Mouse (Mus musculus) E14TG2a.4 (cell line): ENCODE results near the gene Gm37240.

Source experiments
- H3K27me3 ChIP-seq: 2 replicates; pipeline ENCODE4 v1.6.1; 2014; ENCODE audit warnings: low read length, control low read depth; ENCODE audit not compliant: insufficient read depth
- H3K36me3 ChIP-seq: 2 replicates; pipeline ENCODE4 v1.6.1; 2014; ENCODE audit warnings: low read length, control low read depth; ENCODE audit not compliant: insufficient read depth
- H3K4me1 ChIP-seq: replicated peaks from 2 replicates; pipeline ENCODE4 v1.6.1; 2014; ENCODE audit warnings: low read depth, low read length, control low read depth
- H3K4me3 ChIP-seq: replicated peaks from 2 replicates; pipeline ENCODE4 v1.5.1; 2014; ENCODE audit warnings: mild to moderate bottlenecking, low read length
- H3K9me3 ChIP-seq: 2 replicates; pipeline ENCODE4 v1.6.1; 2014; ENCODE audit warnings: low read length, control low read depth
- CTCF ChIP-seq: conservative IDR thresholded peaks from 2 replicates; pipeline ENCODE4 v1.5.1; 2014; ENCODE audit warnings: low read length
- NANOG ChIP-seq: IDR thresholded peaks from 2 replicates; pipeline ENCODE4 v1.6.1; 2014; ENCODE audit warnings: borderline replicate concordance, low read length, mixed read lengths
- POU5F1 ChIP-seq: IDR thresholded peaks from 2 replicates; pipeline ENCODE4 v1.6.1; 2014; ENCODE audit warnings: low read length, borderline replicate concordance

The Gm37240 gene

DNA sequence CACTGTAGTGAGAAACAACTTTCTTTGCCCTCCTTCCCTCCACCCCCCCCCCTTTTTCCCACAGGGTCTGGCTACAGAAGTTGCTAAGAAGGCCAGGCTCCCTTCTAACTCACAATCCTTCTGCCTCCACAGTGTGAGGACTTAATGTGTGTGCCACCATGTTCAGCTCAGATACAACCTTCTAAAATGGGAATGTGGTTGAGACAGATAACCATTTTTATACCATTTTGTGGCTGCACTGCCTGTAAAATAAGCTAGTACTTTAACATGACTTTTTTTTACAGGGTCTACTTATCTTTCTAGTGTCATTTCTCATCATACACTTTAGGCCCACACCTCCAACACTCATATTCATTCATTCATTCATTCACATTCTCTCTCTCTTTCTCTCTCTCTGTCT lies 1346.7 kb downstream of the Gm37240 start:
- Histone ChIP-seq H3K27me3 (no peaks in the 10 kb centered on the region), H3K36me3 (no peaks in the 10 kb centered on the region), H3K4me3 (no peak overlapping the region), H3K9me3 (no peaks in the 10 kb centered on the region), H3K4me1 (no peaks in the 10 kb centered on the region)
- TF ChIP-seq CTCF = no peak
- TF ChIP-seq NANOG = no peak
- TF ChIP-seq POU5F1 = no peak

DNA sequence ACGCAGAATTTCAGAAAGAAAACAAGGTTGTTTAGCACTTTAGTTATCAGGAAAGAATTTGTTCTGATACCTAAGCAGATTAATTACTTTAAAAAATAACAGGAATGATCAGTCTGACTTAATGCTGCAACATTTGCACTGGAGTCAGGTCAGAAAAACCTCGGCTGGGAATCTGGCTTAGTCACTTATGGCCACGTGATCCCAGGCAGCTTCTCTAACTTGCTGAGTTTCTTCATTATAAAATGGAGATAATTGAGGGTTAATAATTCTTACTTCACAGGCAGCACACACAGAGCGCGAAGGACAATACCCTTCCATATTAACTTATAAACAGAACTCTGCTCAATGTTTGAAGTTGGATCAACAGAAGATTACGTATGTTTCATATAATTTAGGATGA lies 1350.3 kb downstream of the Gm37240 start:
- TF ChIP-seq POU5F1 = no peak
- TF ChIP-seq NANOG = no peak
- TF ChIP-seq CTCF = no peak
- peaks cover 3% of the 10 kb centered on the region; the same call in 1 of the 2 replicates for H3K36me3 ChIP-seq

DNA sequence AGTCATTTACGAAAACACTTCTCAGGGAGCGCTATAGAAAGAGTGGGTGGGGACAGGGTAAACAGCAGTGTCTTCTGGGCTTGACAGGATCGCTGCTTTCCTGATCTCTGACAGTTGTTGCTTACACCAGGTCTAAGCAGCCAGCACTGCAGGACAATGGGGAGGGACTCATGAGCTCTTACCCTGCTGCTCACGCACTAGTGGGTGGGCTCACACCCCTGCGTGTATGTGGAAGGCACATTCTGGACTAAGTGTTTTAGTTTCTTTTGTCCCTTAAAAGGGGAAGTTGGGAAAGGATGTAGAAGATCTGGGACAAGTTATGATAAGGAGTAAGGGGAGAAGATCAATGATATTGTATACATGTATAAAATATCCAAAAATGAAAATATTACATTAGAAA lies 1354.1 kb downstream of the Gm37240 start:
- H3K27me3 ChIP-seq = no peaks in the 10 kb centered on the region
- no peaks in the 10 kb centered on the region for H3K9me3 ChIP-seq
- no peaks in the 10 kb centered on the region for H3K4me1 ChIP-seq
- no peak overlapping the region for H3K4me3 ChIP-seq
- peaks cover 3% of the 10 kb centered on the region; the same call in 1 of the 2 replicates for H3K36me3 ChIP-seq
- no peak for TF ChIP-seq CTCF
- no peak for TF ChIP-seq POU5F1
- TF ChIP-seq NANOG = no peak

More for the DNA sequence above, 1350.3 kb downstream of the Gm37240 start:
- H3K4me3 ChIP-seq = no peak overlapping the region
- no peaks in the 10 kb centered on the region for H3K4me1 ChIP-seq
- no peaks in the 10 kb centered on the region for H3K27me3 ChIP-seq
- H3K9me3 ChIP-seq = no peaks in the 10 kb centered on the region

DNA sequence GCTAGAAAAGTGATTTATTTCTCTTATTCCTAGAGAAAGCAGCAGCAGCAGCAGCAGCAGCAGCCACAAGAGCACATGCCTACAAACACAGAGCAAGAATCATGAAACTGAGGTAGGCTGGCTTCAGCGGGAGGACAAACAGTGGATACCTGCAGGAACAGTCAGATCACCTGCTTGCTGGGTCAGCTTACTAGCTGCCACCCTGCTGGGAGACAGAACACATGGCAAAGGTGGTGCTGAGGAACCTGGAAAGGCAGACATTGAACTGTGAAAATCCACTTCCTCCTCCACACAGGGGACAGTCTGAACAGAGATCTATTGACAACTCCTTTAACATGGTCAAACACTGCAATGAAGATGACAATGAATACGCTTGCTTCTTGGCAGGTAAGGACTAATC lies 1358.3 kb downstream of the Gm37240 start:
- Histone ChIP-seq H3K4me3 (no peak overlapping the region), H3K4me1 (no peaks in the 10 kb centered on the region), H3K36me3 (peaks cover 13% of the 10 kb centered on the region), H3K27me3 (no peaks in the 10 kb centered on the region), H3K9me3 (no peaks in the 10 kb centered on the region)
- TF ChIP-seq CTCF = no peak
- TF ChIP-seq POU5F1 = no peak
- TF ChIP-seq NANOG = no peak

DNA sequence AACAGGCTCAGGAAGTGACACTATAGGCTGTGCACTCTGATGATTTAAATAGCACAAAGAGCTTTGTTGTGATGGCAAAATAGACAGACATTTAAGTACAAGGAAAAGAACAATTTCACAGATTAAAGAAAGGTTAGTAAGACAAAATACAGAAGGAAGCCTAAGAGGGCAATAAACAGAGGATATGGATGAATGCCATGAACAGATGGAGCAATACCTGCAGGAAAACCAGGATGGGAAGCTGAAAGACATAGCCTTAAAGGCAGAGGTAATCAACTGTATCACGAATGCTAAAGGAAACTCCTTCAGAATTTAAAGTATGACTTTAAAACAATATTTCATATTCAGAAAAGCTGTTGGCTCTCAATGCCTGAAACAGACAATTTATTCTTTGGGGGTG lies 1362.4 kb downstream of the Gm37240 start:
- Histone ChIP-seq H3K9me3 (no peaks in the 10 kb centered on the region), H3K4me3 (no peak overlapping the region), H3K36me3 (peaks cover 10% of the 10 kb centered on the region; the same call in 1 of the 2 replicates), H3K27me3 (no peaks in the 10 kb centered on the region), H3K4me1 (no peaks in the 10 kb centered on the region)
- TF ChIP-seq NANOG (no peak), POU5F1 (no peak), CTCF (no peak)

DNA sequence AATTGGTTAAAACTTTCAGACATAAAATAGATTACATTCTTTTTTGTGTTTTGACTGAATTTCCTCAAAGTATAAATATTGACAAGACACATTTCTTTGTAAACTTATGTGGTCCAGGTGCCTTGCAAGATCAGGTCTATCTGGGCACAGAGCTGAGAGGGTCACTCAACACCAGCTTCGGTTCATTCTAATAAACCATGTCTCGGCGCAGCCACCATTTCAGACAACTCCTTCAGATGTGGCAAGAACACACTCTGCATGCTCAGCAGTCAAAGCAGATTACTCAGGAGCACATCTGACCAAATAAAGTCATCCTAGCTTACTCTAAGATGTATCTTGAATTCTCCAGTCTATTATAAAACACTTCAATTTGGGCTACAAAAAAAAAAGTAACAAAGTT lies 1371.2 kb downstream of the Gm37240 start:
- TF ChIP-seq CTCF (no peak), NANOG (no peak), POU5F1 (no peak)
- Histone ChIP-seq H3K9me3 (no peaks in the 10 kb centered on the region), H3K4me3 (no peak overlapping the region), H3K4me1 (peaks cover 12% of the 10 kb centered on the region), H3K36me3 (0 out of 2 replicates have a peak, but pooled peaks cover 3% of the 10 kb centered on the region), H3K27me3 (no peaks in the 10 kb centered on the region)

DNA sequence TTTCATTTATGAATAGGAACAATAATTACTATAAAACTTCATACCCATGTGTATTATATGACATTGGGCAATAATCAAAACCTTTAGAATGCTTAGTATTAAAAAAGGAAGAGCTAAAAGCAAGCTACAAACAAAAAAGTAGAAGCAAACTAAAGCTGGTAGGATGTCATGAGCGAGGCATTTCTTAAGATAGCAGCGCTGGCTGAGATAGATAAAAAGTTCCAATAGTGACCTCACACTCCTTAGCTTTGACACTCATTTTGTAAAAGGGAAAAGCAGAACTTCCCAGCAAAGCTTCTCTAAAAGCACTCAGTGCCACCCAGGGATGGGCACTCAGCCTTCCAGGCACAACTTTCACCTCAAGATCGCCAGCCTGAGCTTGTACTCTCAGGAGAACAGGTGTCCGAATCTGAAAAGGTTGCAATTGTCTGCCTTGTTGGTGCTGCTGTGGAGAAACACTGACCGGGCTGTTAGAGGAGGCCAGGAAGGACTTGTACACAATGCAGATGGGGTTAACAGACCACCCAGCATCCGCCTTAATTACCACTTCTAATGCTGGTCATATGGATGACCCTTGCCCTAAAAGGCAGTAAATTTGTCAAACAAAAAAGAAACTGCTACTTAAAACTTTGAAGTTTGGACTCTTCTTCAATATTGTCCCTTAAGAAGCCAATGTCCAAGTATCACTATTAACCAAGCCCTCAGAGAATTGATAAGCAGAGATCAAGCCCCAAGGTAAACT lies 1374.4 kb downstream of the Gm37240 start:
- TF ChIP-seq POU5F1 (no peak), CTCF (no peak), NANOG (no peak)
- Histone ChIP-seq H3K4me1 (peaks cover 12% of the 10 kb centered on the region), H3K36me3 (no peaks in the 10 kb centered on the region; the same call in 1 of the 2 replicates), H3K27me3 (no peaks in the 10 kb centered on the region), H3K9me3 (no peaks in the 10 kb centered on the region), H3K4me3 (no peak overlapping the region)

DNA sequence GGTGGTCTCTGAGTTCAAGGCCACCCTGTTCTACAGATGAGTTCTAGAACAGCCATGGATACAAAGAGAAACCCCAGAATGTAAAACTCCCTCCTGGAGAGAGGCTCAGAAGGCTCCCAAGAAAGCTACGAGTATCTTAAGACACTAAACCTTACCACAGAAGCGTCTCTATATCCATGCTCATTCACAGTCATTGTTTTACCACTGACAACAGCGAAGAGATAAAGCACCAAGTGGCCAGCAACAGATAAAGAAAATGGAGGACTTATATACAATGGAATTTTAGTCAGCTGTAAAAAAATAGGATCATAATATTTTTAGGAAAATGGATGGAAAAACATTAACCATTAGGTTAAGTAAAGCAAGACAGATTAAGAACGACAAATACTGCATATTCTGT lies 1382.1 kb downstream of the Gm37240 start:
- TF ChIP-seq NANOG = no peak
- TF ChIP-seq CTCF = no peak
- no peak for TF ChIP-seq POU5F1
- Histone ChIP-seq H3K36me3 (peaks cover 15% of the 10 kb centered on the region), H3K4me3 (no peak overlapping the region), H3K27me3 (no peaks in the 10 kb centered on the region), H3K9me3 (no peaks in the 10 kb centered on the region), H3K4me1 (peaks cover 7% of the 10 kb centered on the region; the same call in 1 of the 2 replicates)

DNA sequence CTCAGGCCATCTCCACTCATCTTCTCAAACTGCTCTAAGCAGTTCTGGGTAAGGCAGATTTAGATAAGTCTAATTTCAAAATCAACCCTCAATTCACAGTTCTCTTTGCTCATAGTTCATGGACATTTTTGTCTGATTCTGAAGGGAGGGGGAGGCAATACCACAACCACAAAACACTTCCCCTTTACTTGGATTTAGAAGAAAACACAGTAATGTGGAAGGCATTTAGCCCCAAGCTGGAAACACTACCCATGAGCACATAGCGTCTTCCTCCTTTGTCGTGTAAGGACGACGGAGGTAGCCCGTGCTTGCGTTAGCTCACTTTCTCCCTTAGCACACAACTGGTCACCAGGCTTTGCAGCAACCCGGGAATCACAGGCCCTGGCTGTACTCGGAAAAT lies 1383.0 kb downstream of the Gm37240 start:
- Histone ChIP-seq H3K36me3 (peaks cover 15% of the 10 kb centered on the region), H3K4me1 (peaks cover 10% of the 10 kb centered on the region; the same call in 1 of the 2 replicates), H3K9me3 (no peaks in the 10 kb centered on the region), H3K4me3 (no peak overlapping the region), H3K27me3 (no peaks in the 10 kb centered on the region)
- TF ChIP-seq POU5F1 = no peak
- TF ChIP-seq CTCF = no peak
- no peak for TF ChIP-seq NANOG
